Mouse (Mus musculus): Measurements from ENCODE around the gene Car5a. TPM values are rescaled to one million over a fixed set of nuclear protein-coding genes. Genes with fewer than 3 reads are reported as not detected.

Car5a gene
- polyA plus RNA-seq, 1 experiment from 2014 or later = 0.16 TPM

DNA sequence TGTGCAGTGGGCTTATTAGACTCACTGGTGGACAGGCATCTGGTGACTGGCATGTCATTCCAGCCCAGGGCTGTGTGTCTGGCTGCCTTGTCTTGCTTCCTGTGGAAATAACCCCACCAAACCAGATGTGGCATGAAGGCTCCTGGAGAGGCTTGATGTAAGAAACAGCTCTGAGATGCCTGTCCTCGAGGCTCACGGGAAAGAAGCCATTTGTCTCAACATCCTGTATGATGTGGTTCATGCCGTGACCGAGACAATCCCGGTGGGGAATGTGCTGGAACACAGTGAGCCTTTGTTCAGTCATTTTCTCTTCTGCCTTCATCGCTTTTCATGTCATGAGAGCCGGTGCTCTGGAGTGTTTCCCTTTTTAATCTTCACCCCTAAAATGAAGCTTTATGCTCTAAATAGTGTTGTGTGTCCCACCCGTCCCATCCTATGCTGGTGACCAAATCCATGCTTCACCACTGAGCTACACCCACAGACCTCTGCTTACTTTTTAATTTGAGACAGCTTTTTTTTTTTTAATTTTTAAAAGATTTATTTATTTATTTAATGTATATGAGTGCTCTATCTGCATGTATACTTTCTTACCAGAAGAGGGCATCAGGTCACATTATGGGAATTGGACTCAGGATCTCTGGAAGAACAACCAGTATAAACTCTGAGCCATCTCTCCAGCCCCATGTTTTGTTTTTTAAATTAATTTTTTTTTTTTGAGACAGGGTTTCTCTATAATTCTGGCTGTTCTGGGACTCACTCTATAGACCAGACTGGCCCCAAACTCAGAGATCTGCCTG lies 20.2 kb upstream of the Car5a start:
- Histone ChIP-seq H3K4me1 (ENCODE audit: control insufficient read depth, insufficient read depth, low read length) (peaks cover 34% of the 10 kb centered on the region), H3K27ac (ENCODE audit: low read depth, low read length) (no peak overlapping the region), H3K36me3 (ENCODE audit: control insufficient read depth, insufficient read depth, low read length) (no peaks in the 10 kb centered on the region), H3K4me3 (ENCODE audit: low read depth, low read length) (no peak overlapping the region), H3K27me3 (ENCODE audit: control insufficient read depth, insufficient read depth, low read length) (no peaks in the 10 kb centered on the region), H3K4me2 (ENCODE audit: low read depth, low read length) (no peak overlapping the region), H3K9me3 (ENCODE audit: control insufficient read depth, low read length) (no peaks in the 10 kb centered on the region), H3K9ac (replicated peaks; ENCODE audit: low read depth, low read length) (no peak overlapping the region)
- 61% methylated on average over 8 of the region's 8 CpGs for WGBS
- no peak for ATAC-seq (ENCODE audit: low read depth)

GRCm38 (mm10) chr8:121962892-121963291 lies 18.2 kb upstream of the Car5a start:
- WGBS = 82% methylated on average over 3 of the region's 3 CpGs
- H3K36me3 ChIP-seq (ENCODE audit: control insufficient read depth, insufficient read depth, low read length) = no peaks in the 10 kb centered on the region
- H3K9me3 ChIP-seq (ENCODE audit: control insufficient read depth, low read length) = no peaks in the 10 kb centered on the region

GRCm38 (mm10) chr8:121958395-121958794 lies 13.7 kb upstream of the Car5a start:
- H3K9me3 ChIP-seq (ENCODE audit: control insufficient read depth, low read length) = no peaks in the 10 kb centered on the region
- H3K9ac ChIP-seq (replicated peaks; ENCODE audit: low read depth, low read length) = no peak overlapping the region
- no peak overlapping the region for H3K4me3 ChIP-seq (ENCODE audit: low read depth, low read length)
- H3K4me2 ChIP-seq (ENCODE audit: low read depth, low read length) = no peak overlapping the region
- ATAC-seq (ENCODE audit: low read depth) = no peak
- H3K4me1 ChIP-seq (ENCODE audit: control insufficient read depth, insufficient read depth, low read length) = no peaks in the 10 kb centered on the region
- peaks cover 7% of the 10 kb centered on the region; the same call in 1 of the 2 replicates for H3K36me3 ChIP-seq (ENCODE audit: control insufficient read depth, insufficient read depth, low read length)
- no peak overlapping the region for H3K27ac ChIP-seq (ENCODE audit: low read depth, low read length)
- H3K27me3 ChIP-seq (ENCODE audit: control insufficient read depth, insufficient read depth, low read length) = no peaks in the 10 kb centered on the region
- 97% methylated on average over 1 of the region's 1 CpGs for WGBS

More at GRCm38 (mm10) chr8:121962892-121963291, 18.2 kb upstream of the Car5a start:
- H3K4me1 ChIP-seq (ENCODE audit: control insufficient read depth, insufficient read depth, low read length) = peaks cover 25% of the 10 kb centered on the region
- no peak overlapping the region for H3K27ac ChIP-seq (ENCODE audit: low read depth, low read length)
- H3K9ac ChIP-seq (replicated peaks; ENCODE audit: low read depth, low read length) = no peak overlapping the region
- no peak overlapping the region for H3K4me3 ChIP-seq (ENCODE audit: low read depth, low read length)
- no peak overlapping the region for H3K4me2 ChIP-seq (ENCODE audit: low read depth, low read length)
- no peaks in the 10 kb centered on the region for H3K27me3 ChIP-seq (ENCODE audit: control insufficient read depth, insufficient read depth, low read length)
- ATAC-seq (ENCODE audit: low read depth) = no peak

- Histone ChIP-seq H3K9ac (replicated peaks; ENCODE audit: low read depth, low read length) (no peak overlapping the region), H3K36me3 (ENCODE audit: control insufficient read depth, insufficient read depth, low read length) (peaks cover 9% of the 10 kb centered on the region; the same call in 1 of the 2 replicates), H3K4me1 (ENCODE audit: control insufficient read depth, insufficient read depth, low read length) (peaks cover 16% of the 10 kb centered on the region), H3K4me3 (ENCODE audit: low read depth, low read length) (no peak overlapping the region), H3K9me3 (ENCODE audit: control insufficient read depth, low read length) (no peaks in the 10 kb centered on the region), H3K27ac (ENCODE audit: low read depth, low read length) (no peak overlapping the region), H3K27me3 (ENCODE audit: control insufficient read depth, insufficient read depth, low read length) (no peaks in the 10 kb centered on the region), H3K4me2 (ENCODE audit: low read depth, low read length) (no peak overlapping the region)
- ATAC-seq (ENCODE audit: low read depth) = no peak
- WGBS = 80% methylated on average over 1 of the region's 1 CpGs
These were observed 11.3 kb upstream of the Car5a start for GRCm38 (mm10) chr8:121955825-121956500.

DNA sequence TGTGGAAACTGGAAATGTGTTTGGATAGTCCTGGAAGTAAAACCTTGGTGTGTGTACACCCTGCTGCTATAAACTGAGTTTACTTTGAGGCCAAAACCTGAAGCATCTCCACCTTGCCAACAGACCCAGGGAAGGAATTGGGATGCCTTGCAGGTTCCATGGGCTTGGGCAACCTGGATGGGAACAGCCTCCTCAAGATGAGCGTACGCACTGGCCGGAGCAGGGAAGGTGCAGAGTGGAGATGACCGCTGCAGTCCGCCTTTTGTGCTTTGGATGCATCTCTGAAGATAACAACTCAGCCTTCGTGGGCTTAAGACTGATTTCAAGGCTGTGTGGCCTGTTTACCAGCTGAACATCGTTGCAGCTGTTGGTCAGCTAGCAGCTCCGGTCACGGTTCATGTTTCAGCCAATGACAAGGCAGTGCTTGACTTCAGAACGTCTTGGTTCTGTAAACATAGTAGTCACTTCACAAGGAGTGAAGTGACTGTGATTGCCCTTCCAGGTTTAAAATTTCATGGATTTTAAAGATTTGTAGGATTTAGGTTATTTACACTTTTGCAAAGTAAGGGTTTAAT lies 10.4 kb upstream of the Car5a start:
- H3K9me3 ChIP-seq (ENCODE audit: control insufficient read depth, low read length) = no peaks in the 10 kb centered on the region
- no peak overlapping the region for H3K4me2 ChIP-seq (ENCODE audit: low read depth, low read length)
- H3K27me3 ChIP-seq (ENCODE audit: control insufficient read depth, insufficient read depth, low read length) = no peaks in the 10 kb centered on the region
- peaks cover 16% of the 10 kb centered on the region for H3K4me1 ChIP-seq (ENCODE audit: control insufficient read depth, insufficient read depth, low read length)
- no peak for ATAC-seq (ENCODE audit: low read depth)
- H3K4me3 ChIP-seq (ENCODE audit: low read depth, low read length) = no peak overlapping the region
- no peak overlapping the region for H3K9ac ChIP-seq (replicated peaks; ENCODE audit: low read depth, low read length)
- 82% methylated on average over 10 of the region's 10 CpGs for WGBS
- H3K36me3 ChIP-seq (ENCODE audit: control insufficient read depth, insufficient read depth, low read length) = peaks cover 9% of the 10 kb centered on the region; the same call in 1 of the 2 replicates
- H3K27ac ChIP-seq (ENCODE audit: low read depth, low read length) = no peak overlapping the region

GRCm38 (mm10) chr8:121953821-121954545 lies 9.3 kb upstream of the Car5a start:
- no peak overlapping the region for H3K9ac ChIP-seq (replicated peaks; ENCODE audit: low read depth, low read length)
- H3K27me3 ChIP-seq (ENCODE audit: control insufficient read depth, insufficient read depth, low read length) = no peaks in the 10 kb centered on the region
- no peak overlapping the region for H3K27ac ChIP-seq (ENCODE audit: low read depth, low read length)
- 69% methylated on average over 3 of the region's 3 CpGs for WGBS
- peaks cover 21% of the 10 kb centered on the region for H3K4me1 ChIP-seq (ENCODE audit: control insufficient read depth, insufficient read depth, low read length)
- H3K4me3 ChIP-seq (ENCODE audit: low read depth, low read length) = no peak overlapping the region
- peaks cover 9% of the 10 kb centered on the region; the same call in 1 of the 2 replicates for H3K36me3 ChIP-seq (ENCODE audit: control insufficient read depth, insufficient read depth, low read length)
- no peaks in the 10 kb centered on the region for H3K9me3 ChIP-seq (ENCODE audit: control insufficient read depth, low read length)
- H3K4me2 ChIP-seq (ENCODE audit: low read depth, low read length) = no peak overlapping the region
- no peak for ATAC-seq (ENCODE audit: low read depth)

DNA sequence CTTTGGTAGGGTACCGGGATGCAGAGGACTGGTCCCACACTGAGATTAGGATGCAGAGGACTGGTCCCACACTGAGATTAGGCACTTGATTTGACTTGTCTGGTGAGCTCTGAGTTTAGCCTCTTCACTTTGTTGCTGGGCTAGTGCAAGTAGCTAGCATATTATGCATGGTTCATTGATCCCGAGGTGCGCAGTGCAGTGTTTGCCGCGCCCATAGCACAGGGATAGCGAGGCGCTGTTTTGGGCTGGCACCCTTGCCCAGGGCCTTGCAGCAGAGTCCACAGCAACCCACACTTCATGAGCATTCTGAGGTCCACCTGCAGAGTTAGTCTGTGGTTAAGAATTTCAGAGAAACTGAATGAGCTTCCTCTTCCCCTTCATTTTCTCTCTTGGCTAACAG lies 8.1 kb upstream of the Car5a start:
- H3K27me3 ChIP-seq (ENCODE audit: control insufficient read depth, insufficient read depth, low read length) = no peaks in the 10 kb centered on the region
- no peak overlapping the region for H3K4me2 ChIP-seq (ENCODE audit: low read depth, low read length)
- H3K36me3 ChIP-seq (ENCODE audit: control insufficient read depth, insufficient read depth, low read length) = peaks cover 9% of the 10 kb centered on the region; the same call in 1 of the 2 replicates
- no peaks in the 10 kb centered on the region for H3K9me3 ChIP-seq (ENCODE audit: control insufficient read depth, low read length)
- H3K27ac ChIP-seq (ENCODE audit: low read depth, low read length) = no peak overlapping the region
- H3K4me3 ChIP-seq (ENCODE audit: low read depth, low read length) = no peak overlapping the region
- H3K9ac ChIP-seq (replicated peaks; ENCODE audit: low read depth, low read length) = no peak overlapping the region; the same call in 1 of the 2 replicates
- WGBS = 90% methylated on average over 7 of the region's 7 CpGs
- no peak for ATAC-seq (ENCODE audit: low read depth)
- H3K4me1 ChIP-seq (ENCODE audit: control insufficient read depth, insufficient read depth, low read length) = peaks cover 30% of the 10 kb centered on the region

DNA sequence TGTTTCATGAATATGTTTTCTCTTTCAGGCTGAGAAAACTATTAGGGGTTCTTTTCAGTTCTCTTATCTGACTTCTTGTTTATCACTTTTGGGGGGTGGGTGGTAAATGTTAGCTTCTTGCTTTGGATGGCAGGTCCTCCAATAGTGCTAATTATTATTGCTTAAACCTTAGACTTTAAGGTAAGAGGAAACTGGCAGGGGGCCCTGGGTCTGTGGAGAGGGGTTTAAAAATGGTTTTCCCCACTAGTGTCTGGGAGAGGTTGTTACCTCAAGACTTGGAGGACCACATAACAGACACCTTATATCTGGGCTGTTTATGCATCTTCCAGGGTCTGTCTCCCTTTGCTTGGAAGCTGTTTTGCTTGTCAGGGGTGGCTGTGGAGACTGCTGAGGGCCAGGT lies 7.4 kb upstream of the Car5a start:
- Histone ChIP-seq H3K27ac (ENCODE audit: low read depth, low read length) (no peak overlapping the region), H3K4me1 (ENCODE audit: control insufficient read depth, insufficient read depth, low read length) (peaks cover 30% of the 10 kb centered on the region), H3K36me3 (ENCODE audit: control insufficient read depth, insufficient read depth, low read length) (peaks cover 9% of the 10 kb centered on the region; the same call in 1 of the 2 replicates), H3K27me3 (ENCODE audit: control insufficient read depth, insufficient read depth, low read length) (no peaks in the 10 kb centered on the region), H3K9me3 (ENCODE audit: control insufficient read depth, low read length) (no peaks in the 10 kb centered on the region), H3K4me3 (ENCODE audit: low read depth, low read length) (peak overlapping the region; percentile 78; the same call in 1 of the 2 replicates), H3K9ac (replicated peaks; ENCODE audit: low read depth, low read length) (peak overlapping the region; percentile 2; the same call in 1 of the 2 replicates), H3K4me2 (ENCODE audit: low read depth, low read length) (peak overlapping the region; percentile 95)
- no peak for ATAC-seq (ENCODE audit: low read depth)
